Mouse (Mus musculus) bone marrow macrophage, adult 2 months (primary cell): ENCODE measurements around the gene Nek2.

Experiments
- CTCF ChIP-seq: IDR thresholded peaks from 2 replicates; pipeline ENCODE4 v1.5.1; 2012; ENCODE audit warnings: low read depth, mild to moderate bottlenecking, low read length, moderate library complexity
- POLR2A ChIP-seq: IDR thresholded peaks from 2 replicates; pipeline ENCODE4 v1.6.1; 2012; ENCODE audit warnings: mild to moderate bottlenecking, low read depth, low read length, borderline replicate concordance

DNA sequence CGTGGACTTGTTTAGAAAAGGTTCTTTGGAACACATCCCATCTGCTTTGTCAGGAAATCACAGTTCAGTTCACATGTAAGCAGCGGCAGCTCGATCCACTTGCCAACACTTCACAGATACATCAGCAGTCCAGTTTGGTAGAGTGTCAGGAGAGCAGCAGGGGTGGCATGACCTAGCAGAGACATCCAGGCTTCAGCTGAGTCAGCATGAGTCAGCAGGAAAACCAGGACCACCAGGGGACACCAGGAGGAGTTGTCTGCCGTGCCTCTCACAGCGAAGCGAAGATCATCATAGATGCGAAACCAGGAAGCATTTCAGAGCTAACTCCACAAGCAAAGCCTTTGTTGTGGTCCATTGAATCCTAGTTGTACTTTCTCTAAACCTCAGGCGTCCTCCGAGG lies 32.2 kb downstream of the Nek2 start:
- no peak for TF ChIP-seq POLR2A
- TF ChIP-seq CTCF: no peak
